Mouse (Mus musculus): ENCODE measurements at regions not wholly inside any gene's neighbourhood (a gene's known extent, or its start where the extent isn't known, plus 50 kb on each side); places are given as distances from the start of the nearest gene placed in this dataset.

- peaks cover 4% of the 10 kb centered on the region; the same call in 1 of the 2 replicates for H3K4me1 ChIP-seq
- H3K9ac ChIP-seq (replicated peaks) = no peak overlapping the region
- H3K27me3 ChIP-seq (replicated peaks) = 0 out of 2 replicates have a peak, but pooled peaks cover 2% of the 10 kb centered on the region
- H3K27ac ChIP-seq (replicated peaks) = no peak overlapping the region
- no peaks in the 10 kb centered on the region for H3K9me3 ChIP-seq (replicated peaks)
- peak overlapping the region; percentile 46 for H3K4me2 ChIP-seq
- H3K36me3 ChIP-seq = no peaks in the 10 kb centered on the region
- ATAC-seq (ENCODE audit: low FRiP score) = peak; percentile 87
- 9% methylated on average over 13 of the region's 13 CpGs for WGBS
- H3K4me3 ChIP-seq (replicated peaks) = no peak overlapping the region; the same call in 1 of the 2 replicates
Observed at GRCm38 (mm10) chr10:83819266-83819949, 96.7 kb downstream of the 1500009L16Rik start.

- Histone ChIP-seq H3K4me3 (replicated peaks) (no peak overlapping the region), H3K4me1 (peaks cover 4% of the 10 kb centered on the region; the same call in 1 of the 2 replicates), H3K27me3 (replicated peaks) (0 out of 2 replicates have a peak, but pooled peaks cover 2% of the 10 kb centered on the region), H3K27ac (replicated peaks) (no peak overlapping the region), H3K4me2 (peak overlapping the region; percentile 31; the same call in 1 of the 2 replicates), H3K9me3 (replicated peaks) (no peaks in the 10 kb centered on the region), H3K36me3 (no peaks in the 10 kb centered on the region), H3K9ac (replicated peaks) (no peak overlapping the region)
- 58% methylated on average over 8 of the region's 8 CpGs for WGBS
- peak; percentile 55 for ATAC-seq (ENCODE audit: low FRiP score)
Observed at GRCm38 (mm10) chr10:83819950-83820275, 97.2 kb downstream of the 1500009L16Rik start.

GRCm38 (mm10) chr10:83821089-83821488, 98.4 kb downstream of the 1500009L16Rik start:
- no peak for ATAC-seq (ENCODE audit: low FRiP score)
- Histone ChIP-seq H3K36me3 (no peaks in the 10 kb centered on the region), H3K4me1 (peaks cover 4% of the 10 kb centered on the region; the same call in 1 of the 2 replicates), H3K9me3 (replicated peaks) (no peaks in the 10 kb centered on the region), H3K27me3 (replicated peaks) (0 out of 2 replicates have a peak, but pooled peaks cover 2% of the 10 kb centered on the region), H3K9ac (replicated peaks) (no peak overlapping the region), H3K4me2 (no peak overlapping the region), H3K27ac (replicated peaks) (no peak overlapping the region), H3K4me3 (replicated peaks) (no peak overlapping the region)
- WGBS = 82% methylated on average over 10 of the region's 10 CpGs

GRCm38 (mm10) chr10:83826105-83826504, 103.4 kb downstream of the 1500009L16Rik start:
- Histone ChIP-seq H3K4me1 (no peaks in the 10 kb centered on the region), H3K9me3 (replicated peaks) (no peaks in the 10 kb centered on the region), H3K9ac (replicated peaks) (no peak overlapping the region), H3K27ac (replicated peaks) (no peak overlapping the region), H3K27me3 (replicated peaks) (no peaks in the 10 kb centered on the region), H3K4me2 (no peak overlapping the region), H3K4me3 (replicated peaks) (no peak overlapping the region), H3K36me3 (no peaks in the 10 kb centered on the region)
- 88% methylated on average over 5 of the region's 5 CpGs for WGBS
- ATAC-seq (ENCODE audit: low FRiP score) = no peak

- no peak overlapping the region for H3K9ac ChIP-seq (replicated peaks)
- H3K27me3 ChIP-seq (replicated peaks) = no peaks in the 10 kb centered on the region
- 82% methylated on average over 5 of the region's 5 CpGs for WGBS
- no peak overlapping the region for H3K4me3 ChIP-seq (replicated peaks)
- no peaks in the 10 kb centered on the region for H3K36me3 ChIP-seq
- H3K27ac ChIP-seq (replicated peaks) = no peak overlapping the region
- H3K9me3 ChIP-seq (replicated peaks) = no peaks in the 10 kb centered on the region
- no peaks in the 10 kb centered on the region for H3K4me1 ChIP-seq
- no peak overlapping the region for H3K4me2 ChIP-seq
- ATAC-seq (ENCODE audit: low FRiP score) = no peak
Observed at GRCm38 (mm10) chr10:83836351-83836750, 113.7 kb downstream of the 1500009L16Rik start.

- H3K27ac ChIP-seq (replicated peaks) = no peak overlapping the region
- ATAC-seq (ENCODE audit: low FRiP score) = no peak
- H3K4me3 ChIP-seq (replicated peaks) = no peak overlapping the region
- no peaks in the 10 kb centered on the region for H3K27me3 ChIP-seq (replicated peaks)
- H3K9me3 ChIP-seq (replicated peaks) = no peaks in the 10 kb centered on the region
- H3K9ac ChIP-seq (replicated peaks) = no peak overlapping the region
- H3K4me2 ChIP-seq = no peak overlapping the region
- H3K36me3 ChIP-seq = no peaks in the 10 kb centered on the region
- 82% methylated on average over 3 of the region's 3 CpGs for WGBS
- no peaks in the 10 kb centered on the region for H3K4me1 ChIP-seq
Observed at GRCm38 (mm10) chr10:83840226-83840625, 117.6 kb downstream of the 1500009L16Rik start.

GRCm38 (mm10) chr10:83850881-83851280, 128.2 kb downstream of the 1500009L16Rik start:
- 46% methylated on average over 4 of the region's 4 CpGs for WGBS
- no peaks in the 10 kb centered on the region for H3K27me3 ChIP-seq (replicated peaks)
- no peak overlapping the region for H3K4me2 ChIP-seq
- no peaks in the 10 kb centered on the region for H3K9me3 ChIP-seq (replicated peaks)
- H3K36me3 ChIP-seq = no peaks in the 10 kb centered on the region
- no peak for ATAC-seq (ENCODE audit: low FRiP score)
- no peak overlapping the region for H3K4me3 ChIP-seq (replicated peaks)
- no peak overlapping the region for H3K27ac ChIP-seq (replicated peaks)
- 0 out of 2 replicates have a peak, but pooled peaks cover 3% of the 10 kb centered on the region for H3K4me1 ChIP-seq
- H3K9ac ChIP-seq (replicated peaks) = no peak overlapping the region

GRCm38 (mm10) chr10:83852194-83852593, 129.5 kb downstream of the 1500009L16Rik start:
- no peak overlapping the region for H3K4me3 ChIP-seq (replicated peaks)
- H3K27me3 ChIP-seq (replicated peaks) = no peaks in the 10 kb centered on the region
- 0 out of 2 replicates have a peak, but pooled peaks cover 3% of the 10 kb centered on the region for H3K4me1 ChIP-seq
- no peaks in the 10 kb centered on the region for H3K9me3 ChIP-seq (replicated peaks)
- H3K4me2 ChIP-seq = no peak overlapping the region
- no peak overlapping the region for H3K9ac ChIP-seq (replicated peaks)
- no peak for ATAC-seq (ENCODE audit: low FRiP score)
- H3K36me3 ChIP-seq = no peaks in the 10 kb centered on the region
- 53% methylated on average over 5 of the region's 5 CpGs for WGBS
- no peak overlapping the region for H3K27ac ChIP-seq (replicated peaks)

GRCm38 (mm10) chr10:83852806-83853205, 130.1 kb downstream of the 1500009L16Rik start:
- WGBS = 93% methylated on average over 3 of the region's 3 CpGs
- H3K27ac ChIP-seq (replicated peaks) = no peak overlapping the region
- no peaks in the 10 kb centered on the region for H3K36me3 ChIP-seq
- H3K9me3 ChIP-seq (replicated peaks) = no peaks in the 10 kb centered on the region
- H3K9ac ChIP-seq (replicated peaks) = no peak overlapping the region
- H3K4me2 ChIP-seq = no peak overlapping the region
- H3K4me3 ChIP-seq (replicated peaks) = no peak overlapping the region
- no peak for ATAC-seq (ENCODE audit: low FRiP score)
- H3K27me3 ChIP-seq (replicated peaks) = no peaks in the 10 kb centered on the region
- 0 out of 2 replicates have a peak, but pooled peaks cover 3% of the 10 kb centered on the region for H3K4me1 ChIP-seq

GRCm38 (mm10) chr10:83857794-83858442, 135.3 kb downstream of the 1500009L16Rik start:
- no peaks in the 10 kb centered on the region for H3K9me3 ChIP-seq (replicated peaks)
- H3K4me1 ChIP-seq = no peaks in the 10 kb centered on the region; the same call in 1 of the 2 replicates
- ATAC-seq (ENCODE audit: low FRiP score) = no peak
- H3K27me3 ChIP-seq (replicated peaks) = no peaks in the 10 kb centered on the region
- H3K27ac ChIP-seq (replicated peaks) = no peak overlapping the region
- H3K4me2 ChIP-seq = no peak overlapping the region
- no peaks in the 10 kb centered on the region for H3K36me3 ChIP-seq
- no peak overlapping the region for H3K9ac ChIP-seq (replicated peaks)
- 82% methylated on average over 14 of the region's 14 CpGs for WGBS
- no peak overlapping the region for H3K4me3 ChIP-seq (replicated peaks)

GRCm38 (mm10) chr10:83858689-83859088, 136.0 kb downstream of the 1500009L16Rik start:
- no peaks in the 10 kb centered on the region for H3K9me3 ChIP-seq (replicated peaks)
- 71% methylated on average over 6 of the region's 6 CpGs for whole genome bisulfite sequencing
- no peak for ATAC-seq (ENCODE audit: low FRiP score)
- H3K27ac ChIP-seq (replicated peaks) = no peak overlapping the region
- H3K4me2 ChIP-seq = no peak overlapping the region
- H3K27me3 ChIP-seq (replicated peaks) = no peaks in the 10 kb centered on the region
- H3K9ac ChIP-seq (replicated peaks) = no peak overlapping the region
- no peak overlapping the region for H3K4me3 ChIP-seq (replicated peaks)
- H3K4me1 ChIP-seq = no peaks in the 10 kb centered on the region; the same call in 1 of the 2 replicates
- H3K36me3 ChIP-seq = no peaks in the 10 kb centered on the region

GRCm38 (mm10) chr10:83859633-83860032, 137.0 kb downstream of the 1500009L16Rik start:
- Histone ChIP-seq H3K4me2 (no peak overlapping the region), H3K27ac (replicated peaks) (no peak overlapping the region)

More at GRCm38 (mm10) chr10:83859633-83860032, 137.0 kb downstream of the 1500009L16Rik start:
- H3K27me3 ChIP-seq (replicated peaks) = no peaks in the 10 kb centered on the region
- H3K9ac ChIP-seq (replicated peaks) = no peak overlapping the region
- 88% methylated on average over 4 of the region's 4 CpGs for WGBS
- no peak for ATAC-seq (ENCODE audit: low FRiP score)
- no peaks in the 10 kb centered on the region; the same call in 1 of the 2 replicates for H3K4me1 ChIP-seq
- H3K36me3 ChIP-seq = no peaks in the 10 kb centered on the region
- no peak overlapping the region for H3K4me3 ChIP-seq (replicated peaks)
- no peaks in the 10 kb centered on the region for H3K9me3 ChIP-seq (replicated peaks)

Measured in neural tube, embryonic 15.5 days (tissue).